Mouse (Mus musculus) monocyte, adult 5-6 weeks (primary cell): ENCODE data around the gene Gm10057. TPM values are rescaled to one million over a fixed set of nuclear protein-coding genes. Genes with fewer than 3 reads are reported as not detected.
"Not testable (repeated sequence)": the region's sequence is repeated elsewhere in the genome, so short reads cannot be mapped to it uniquely, and the experiment has no call there.

ENCODE experiments used
- ATAC-seq: fragments of 153-309, 156-312 bp; replicated peaks from 2 replicates; pipeline ENCODE4 v1.8.0; 2017; ENCODE audit warnings: mild to moderate bottlenecking; ENCODE audit not compliant: low TSS enrichment, insufficient number of reproducible peaks, severe bottlenecking, poor library complexity, low FRiP score
- total RNA-seq: library from RNA; stranded (forward); fragments of 200-1000, 200-491, 200-594 nt; gene quantifications from 3 replicates; pipeline ENCODE4 v1.2.3, GENCODE M21; 2017

The Gm10057 gene
- not detected in 3 replicates for total RNA-seq

DNA sequence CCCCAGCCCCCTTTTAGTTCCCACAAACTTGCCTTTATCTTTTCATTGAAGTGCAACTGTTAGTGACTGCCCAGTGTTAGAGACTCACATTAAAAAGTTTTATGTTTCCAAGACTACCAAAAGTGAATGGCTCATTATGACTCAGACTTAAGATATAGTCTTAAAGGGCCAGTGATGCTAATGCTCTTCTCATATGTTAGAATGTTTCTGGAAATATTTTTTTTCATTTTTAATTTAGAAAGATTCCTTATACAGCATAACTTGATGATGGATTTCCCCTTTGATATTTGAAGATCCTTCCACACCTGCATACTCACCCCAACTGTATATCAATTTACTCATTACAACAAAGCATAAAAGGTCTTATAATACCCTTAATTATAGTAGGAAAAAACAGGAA, at the start of gene Gm10057:
Gene Gm10057, minus strand, starts transcription at position 101 of the 400 bp plus-strand sequence.
- ATAC-seq: not testable (repeated sequence)

DNA sequence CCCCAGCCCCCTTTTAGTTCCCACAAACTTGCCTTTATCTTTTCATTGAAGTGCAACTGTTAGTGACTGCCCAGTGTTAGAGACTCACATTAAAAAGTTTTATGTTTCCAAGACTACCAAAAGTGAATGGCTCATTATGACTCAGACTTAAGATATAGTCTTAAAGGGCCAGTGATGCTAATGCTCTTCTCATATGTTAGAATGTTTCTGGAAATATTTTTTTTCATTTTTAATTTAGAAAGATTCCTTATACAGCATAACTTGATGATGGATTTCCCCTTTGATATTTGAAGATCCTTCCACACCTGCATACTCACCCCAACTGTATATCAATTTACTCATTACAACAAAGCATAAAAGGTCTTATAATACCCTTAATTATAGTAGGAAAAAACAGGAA, 21.1 kb downstream of the Gm10057 start, which contains the start of gene 4921511M17Rik:
Gene 4921511M17Rik, minus strand, starts transcription at position 101 of the 400 bp plus-strand sequence.
- not testable (repeated sequence) for ATAC-seq

DNA sequence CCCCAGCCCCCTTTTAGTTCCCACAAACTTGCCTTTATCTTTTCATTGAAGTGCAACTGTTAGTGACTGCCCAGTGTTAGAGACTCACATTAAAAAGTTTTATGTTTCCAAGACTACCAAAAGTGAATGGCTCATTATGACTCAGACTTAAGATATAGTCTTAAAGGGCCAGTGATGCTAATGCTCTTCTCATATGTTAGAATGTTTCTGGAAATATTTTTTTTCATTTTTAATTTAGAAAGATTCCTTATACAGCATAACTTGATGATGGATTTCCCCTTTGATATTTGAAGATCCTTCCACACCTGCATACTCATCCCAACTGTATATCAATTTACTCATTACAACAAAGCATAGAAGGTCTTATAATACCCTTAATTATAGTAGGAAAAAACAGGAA, 42.3 kb downstream of the Gm10057 start, which contains the start of gene Samt1:
Gene Samt1, minus strand, starts transcription at position 101 of the 400 bp plus-strand sequence.
- not testable (repeated sequence) for ATAC-seq

Other genes with a start within 250 kb of the Gm10057 start
- 0.53 to 10.9 TPM in 2 of 3 replicates, not detected in the other for gene Spin2c, start 222.8 kb downstream of the Gm10057 start, total RNA-seq
- gene Samt1, start 42.4 kb downstream of the Gm10057 start, total RNA-seq: not detected in 3 replicates
- gene 4921511M17Rik, start 21.2 kb downstream of the Gm10057 start, total RNA-seq: not detected in 3 replicates
- not detected in 3 replicates for gene Gm15140, start 65.6 kb upstream of the Gm10057 start, total RNA-seq